Mouse (Mus musculus) left cerebral cortex, adult 2 months (tissue): ENCODE results near the gene Sh2b2. TPM values are rescaled to one million over a fixed set of nuclear protein-coding genes. Genes with fewer than 3 reads are reported as not detected.

Source experiments
- DNase-seq, 2 experiments: peaks; one replicate each; pipeline ENCODE4 v3.0.0; 2021 to 2022; ENCODE audit warnings: low spot score in 2 of 2, mixed read lengths in 1 of 2; ENCODE audit errors: extremely low spot score in 1 of 2
- H3K27ac ChIP-seq: fragments of 200-600 bp; 2 replicates; pipeline ENCODE4 v1.8.1; 2022
- H3K4me3 ChIP-seq: fragments of 200-600 bp; 2 replicates; pipeline ENCODE4 v1.8.1; 2022
- CTCF ChIP-seq: fragments of 200-600 bp; IDR thresholded peaks from 2 replicates; pipeline ENCODE4 v1.8.1; 2022; ENCODE audit warnings: antibody characterized with exemption, mild to moderate bottlenecking, moderate library complexity
- intact Hi-C: fragments of 180-260 bp; cut with DNase I; formaldehyde crosslinking; loops from one replicate; pipeline ENCODE4 v1.15.1; 2025
- total RNA-seq, 2 experiments: library from RNA; stranded (reverse); gene quantifications; 2 replicates each; pipeline ENCODE4 v1.2.3; 2021

The Sh2b2 gene
- total RNA-seq, 2 experiments from 2014 or later = 7.4 to 9.4 TPM

DNA sequence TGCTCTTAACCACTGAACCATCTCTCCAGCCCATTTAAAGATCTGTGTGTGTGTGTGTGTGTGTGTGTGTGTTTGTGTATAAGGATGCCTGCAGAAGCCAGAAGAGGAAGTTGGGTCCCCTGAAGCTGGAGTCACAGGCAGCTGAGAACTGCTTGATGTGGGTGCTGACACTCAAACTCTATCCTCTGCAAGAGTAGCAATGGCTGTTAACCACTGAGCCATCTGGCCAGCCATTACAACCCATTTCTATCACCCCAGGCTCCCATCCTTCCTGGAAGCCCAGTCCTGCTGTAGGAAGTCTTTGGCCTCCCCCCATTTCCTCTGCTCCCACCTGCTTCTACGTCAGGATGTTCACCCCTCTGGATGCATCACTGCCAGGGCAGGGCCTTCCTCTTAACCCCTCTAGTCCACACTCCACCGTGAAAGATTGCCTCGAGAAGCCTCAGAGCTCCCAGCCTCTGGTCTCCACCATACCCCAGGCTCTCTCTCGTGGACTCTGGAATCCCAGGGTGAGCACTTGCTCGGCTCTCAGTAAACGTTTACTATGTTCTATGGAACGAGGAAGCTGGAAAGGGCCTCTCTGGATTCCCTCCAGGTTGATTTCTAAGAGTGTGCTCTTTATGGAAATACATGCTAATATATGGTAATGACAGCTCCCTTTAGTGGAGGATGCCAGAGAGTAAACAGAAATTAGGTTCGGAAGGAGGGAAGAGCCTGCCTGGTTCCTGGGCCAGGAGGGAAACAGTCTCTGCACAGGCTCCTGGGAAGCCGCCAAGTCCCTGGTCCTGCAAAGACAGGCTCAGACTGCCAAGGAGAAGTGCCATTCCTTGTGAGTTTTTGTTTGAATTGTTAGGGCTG is 72.5 kb downstream of the Sh2b2 start:
- H3K4me3 ChIP-seq = no peak overlapping the region
- peak; percentile 44 to 58 for DNase-seq
- intact Hi-C loops = no loop called here
- H3K27ac ChIP-seq = no peak overlapping the region
- TF ChIP-seq CTCF = no peak

DNA sequence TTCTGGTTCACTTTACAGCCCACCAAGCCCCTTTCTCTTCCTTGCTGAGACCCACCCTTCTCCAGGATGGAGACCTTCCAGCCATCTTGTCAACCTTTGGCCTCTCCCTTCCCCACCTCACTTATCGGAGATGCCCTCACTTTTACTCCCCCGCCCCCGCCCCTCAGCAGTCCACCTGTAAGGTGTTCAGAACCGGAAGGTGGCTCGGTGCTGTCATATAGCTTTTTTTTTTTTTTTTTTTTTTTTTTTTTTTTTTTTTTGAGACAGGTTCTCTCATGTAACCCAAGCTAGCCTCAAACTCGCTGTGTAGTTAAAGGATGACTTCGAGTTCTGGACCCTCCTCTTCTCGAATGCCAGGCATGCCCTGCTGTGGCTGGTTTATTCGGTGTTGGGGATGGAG is 73.4 kb downstream of the Sh2b2 start:
- H3K4me3 ChIP-seq = no peak overlapping the region
- DNase-seq = no peak
- TF ChIP-seq CTCF = no peak
- intact Hi-C loops = no loop called here
- H3K27ac ChIP-seq = no peak overlapping the region

GRCm38 (mm10) chr5:136171363-136172341 is 74.7 kb downstream of the Sh2b2 start:
- H3K27ac ChIP-seq = peak overlapping the region; percentile 91; the same call in 1 of the 2 replicates
- intact Hi-C loops = no loop called here

GRCm38 (mm10) chr5:136170512-136171362 is 75.6 kb downstream of the Sh2b2 start, which contains the start of gene Orai2:
Gene Orai2 (minus strand): TSS chr5:136170713.
- intact Hi-C loops = no loop called here

More at GRCm38 (mm10) chr5:136171363-136172341, 74.7 kb downstream of the Sh2b2 start:
- peak overlapping the region; percentile 65 for H3K4me3 ChIP-seq
- no peak for DNase-seq
- TF ChIP-seq CTCF = no peak

GRCm38 (mm10) chr5:136169626-136170511 is 76.5 kb downstream of the Sh2b2 start:
- DNase-seq = peak; percentile 28 to 37
- Histone ChIP-seq H3K27ac (peak overlapping the region; percentile 91), H3K4me3 (peak overlapping the region; percentile 65)
- TF ChIP-seq CTCF = no peak
- intact Hi-C loops = no loop called here

More at GRCm38 (mm10) chr5:136170512-136171362, 75.6 kb downstream of the Sh2b2 start, which contains the start of gene Orai2:
- no peak for TF ChIP-seq CTCF
- peak within 1 kb of the TSS; percentile 65 for H3K4me3 ChIP-seq
- peak within 1 kb of the TSS; percentile 91 for H3K27ac ChIP-seq
- peak; percentile 82 to 87 for DNase-seq

Other genes with a start within 250 kb of the Sh2b2 start
- gene Upk3b, start 208.1 kb downstream of the Sh2b2 start, total RNA-seq = not detected
- not detected for gene Upk3bl, start 192.1 kb downstream of the Sh2b2 start, total RNA-seq
- 1 to 10 TPM; 5.4 to 5.8 TPM for gene Rasa4, start 162.6 kb downstream of the Sh2b2 start, total RNA-seq
- 10 to 100 TPM; 70.8 to 72.8 TPM for gene Polr2j, start 129.9 kb downstream of the Sh2b2 start, total RNA-seq
- gene Lrwd1, start 110.5 kb downstream of the Sh2b2 start, total RNA-seq = 10 to 100 TPM; 14.8 to 15.2 TPM
- gene Alkbh4, start 110.4 kb downstream of the Sh2b2 start, total RNA-seq = 1 to 10 TPM; 8.5 to 9.6 TPM
- gene Orai2, start 75.8 kb downstream of the Sh2b2 start, total RNA-seq = 10 to 100 TPM; 46.7 to 48.8 TPM
- gene Prkrip1, start 47.6 kb downstream of the Sh2b2 start, total RNA-seq = 10 to 100 TPM; 34.7 to 37.7 TPM